Mouse (Mus musculus): ENCODE measurements around the gene Psen2. TPM values are rescaled to one million over a fixed set of nuclear protein-coding genes. Genes with fewer than 3 reads are reported as not detected.

The Psen2 gene
- polyA plus RNA-seq, 1 experiment from 2014 or later, result 4.4 TPM

- peak; percentile 61; the same call in 1 of the 2 replicates for ATAC-seq (ENCODE audit: low FRiP score)
These were observed 20.9 kb upstream of the Psen2 start for GRCm38 (mm10) chr1:180283813-180284768.

DNA sequence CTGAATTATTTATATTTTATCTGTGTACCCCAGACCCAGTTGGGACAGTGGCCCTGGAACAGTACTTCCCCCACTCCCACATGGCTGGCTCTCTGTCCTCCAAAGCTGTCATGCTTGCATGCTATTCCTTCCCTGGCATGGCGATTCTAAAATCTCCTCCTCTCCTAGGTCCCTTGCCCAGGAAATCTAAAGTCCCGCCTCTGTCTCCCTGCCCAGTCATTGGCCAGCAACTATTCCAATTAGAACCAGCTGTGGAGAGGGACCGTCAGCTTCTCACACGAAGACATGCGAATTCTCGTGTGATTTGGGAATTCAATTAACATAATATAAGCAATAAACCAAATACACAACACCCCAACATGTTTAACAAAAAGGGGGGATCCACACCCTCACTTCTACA, 19.3 kb upstream of the Psen2 start:
- H3K9me3 ChIP-seq (ENCODE audit: control insufficient read depth, low read length), result no peaks in the 10 kb centered on the region
- no peak for DNase-seq (ENCODE audit: low spot score)

More at GRCm38 (mm10) chr1:180283813-180284768, 20.9 kb upstream of the Psen2 start:
- no peak overlapping the region for H3K27ac ChIP-seq (ENCODE audit: low read depth, low read length)
- peaks cover 5% of the 10 kb centered on the region; the same call in 1 of the 2 replicates for H3K4me1 ChIP-seq (replicated peaks; ENCODE audit: control insufficient read depth, insufficient read depth, low read length)
- DNase-seq (ENCODE audit: low spot score), result peak; percentile 59
- 19% methylated on average over 16 of the region's 16 CpGs for WGBS
- H3K36me3 ChIP-seq (ENCODE audit: control insufficient read depth, insufficient read depth, low read length), result no peaks in the 10 kb centered on the region
- no peak overlapping the region for H3K4me3 ChIP-seq (ENCODE audit: low read depth, low read length)
- no peak overlapping the region for H3K9ac ChIP-seq (ENCODE audit: low read depth, low read length)
- no peaks in the 10 kb centered on the region for H3K9me3 ChIP-seq (ENCODE audit: control insufficient read depth, low read length)
- H3K27me3 ChIP-seq (ENCODE audit: control insufficient read depth, insufficient read depth, low read length), result no peaks in the 10 kb centered on the region
- no peak overlapping the region; the same call in 1 of the 2 replicates for H3K4me2 ChIP-seq (replicated peaks; ENCODE audit: low read depth, low read length)

DNA sequence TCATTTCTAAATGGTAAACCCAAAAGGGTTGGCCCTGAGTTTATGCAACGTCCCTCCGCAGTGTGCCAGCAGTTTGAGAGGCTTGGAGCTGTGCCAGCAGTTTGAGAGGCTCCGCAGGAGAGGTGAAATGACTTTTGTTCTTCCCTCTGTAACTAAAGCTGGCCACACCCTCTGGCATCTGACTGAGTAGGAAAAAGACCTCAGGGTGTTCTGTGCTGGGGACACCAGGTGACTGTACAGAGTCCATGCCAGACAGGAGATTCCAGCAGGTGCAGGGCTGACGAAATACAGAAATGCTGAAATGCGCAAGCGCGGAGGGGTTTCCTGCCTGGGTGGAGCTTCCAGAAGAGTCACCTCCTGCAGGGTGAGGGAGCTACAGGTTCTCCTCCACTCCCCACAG, 16.4 kb upstream of the Psen2 start:
- Histone ChIP-seq H3K9ac (ENCODE audit: low read depth, low read length) (no peak overlapping the region), H3K27me3 (ENCODE audit: control insufficient read depth, insufficient read depth, low read length) (no peaks in the 10 kb centered on the region), H3K4me2 (replicated peaks; ENCODE audit: low read depth, low read length) (no peak overlapping the region), H3K36me3 (ENCODE audit: control insufficient read depth, insufficient read depth, low read length) (no peaks in the 10 kb centered on the region), H3K27ac (ENCODE audit: low read depth, low read length) (no peak overlapping the region), H3K4me1 (replicated peaks; ENCODE audit: control insufficient read depth, insufficient read depth, low read length) (peaks cover 5% of the 10 kb centered on the region; the same call in 1 of the 2 replicates), H3K9me3 (ENCODE audit: control insufficient read depth, low read length) (no peaks in the 10 kb centered on the region), H3K4me3 (ENCODE audit: low read depth, low read length) (no peak overlapping the region)
- DNase-seq (ENCODE audit: low spot score), result no peak
- WGBS, result 56% methylated on average over 7 of the region's 7 CpGs
- no peak for ATAC-seq (ENCODE audit: low FRiP score)

More for the DNA sequence above, 19.3 kb upstream of the Psen2 start:
- Histone ChIP-seq H3K36me3 (ENCODE audit: control insufficient read depth, insufficient read depth, low read length) (no peaks in the 10 kb centered on the region), H3K27me3 (ENCODE audit: control insufficient read depth, insufficient read depth, low read length) (no peaks in the 10 kb centered on the region), H3K4me1 (replicated peaks; ENCODE audit: control insufficient read depth, insufficient read depth, low read length) (peaks cover 5% of the 10 kb centered on the region; the same call in 1 of the 2 replicates), H3K4me2 (replicated peaks; ENCODE audit: low read depth, low read length) (no peak overlapping the region), H3K27ac (ENCODE audit: low read depth, low read length) (no peak overlapping the region), H3K9ac (ENCODE audit: low read depth, low read length) (no peak overlapping the region), H3K4me3 (ENCODE audit: low read depth, low read length) (no peak overlapping the region)
- no peak for ATAC-seq (ENCODE audit: low FRiP score)
- WGBS, result 61% methylated on average over 6 of the region's 6 CpGs

- no peak overlapping the region for H3K4me2 ChIP-seq (replicated peaks; ENCODE audit: low read depth, low read length)
- ATAC-seq (ENCODE audit: low FRiP score), result no peak
- H3K27me3 ChIP-seq (ENCODE audit: control insufficient read depth, insufficient read depth, low read length), result no peaks in the 10 kb centered on the region
- 68% methylated on average over 9 of the region's 9 CpGs for WGBS
- no peaks in the 10 kb centered on the region for H3K36me3 ChIP-seq (ENCODE audit: control insufficient read depth, insufficient read depth, low read length)
- H3K27ac ChIP-seq (ENCODE audit: low read depth, low read length), result no peak overlapping the region
- no peak overlapping the region for H3K4me3 ChIP-seq (ENCODE audit: low read depth, low read length)
- H3K4me1 ChIP-seq (replicated peaks; ENCODE audit: control insufficient read depth, insufficient read depth, low read length), result no peaks in the 10 kb centered on the region
- no peaks in the 10 kb centered on the region for H3K9me3 ChIP-seq (ENCODE audit: control insufficient read depth, low read length)
- H3K9ac ChIP-seq (ENCODE audit: low read depth, low read length), result no peak overlapping the region
- DNase-seq (ENCODE audit: low spot score), result no peak
These were observed 14.3 kb upstream of the Psen2 start for GRCm38 (mm10) chr1:180277563-180277962.

DNA sequence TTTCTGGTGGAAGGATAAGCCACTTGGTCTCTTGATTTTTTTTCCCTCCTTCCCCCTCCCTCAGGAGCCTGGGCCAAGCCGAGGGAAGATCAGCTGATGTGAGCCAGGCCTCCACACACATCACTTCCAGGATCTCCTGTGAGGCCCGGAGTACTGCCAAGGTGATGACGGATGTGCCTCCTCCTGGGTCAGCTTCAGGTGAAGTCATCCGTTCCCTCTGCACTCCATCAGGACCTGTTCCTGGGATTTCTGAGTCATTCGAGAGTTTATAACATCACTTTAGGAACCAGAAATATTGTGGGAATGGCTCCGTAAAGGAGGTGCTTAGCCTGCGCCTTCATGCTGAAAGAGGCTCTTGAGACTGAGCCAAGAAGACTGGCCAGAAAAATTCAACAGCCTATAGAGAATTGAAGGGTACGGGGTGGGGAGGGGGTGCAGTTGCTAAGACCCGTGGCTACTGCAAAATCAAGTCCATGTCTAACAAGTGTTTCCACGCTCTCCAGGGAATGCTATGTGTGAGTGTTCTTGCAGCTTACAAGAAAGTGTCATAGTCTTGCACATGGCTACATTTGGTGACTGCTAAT, 11.6 kb upstream of the Psen2 start:
- DNase-seq (ENCODE audit: low spot score) (no peak), ATAC-seq (ENCODE audit: low FRiP score) (no peak)
- Histone ChIP-seq H3K4me3 (ENCODE audit: low read depth, low read length) (no peak overlapping the region), H3K4me2 (replicated peaks; ENCODE audit: low read depth, low read length) (no peak overlapping the region), H3K36me3 (ENCODE audit: control insufficient read depth, insufficient read depth, low read length) (no peaks in the 10 kb centered on the region), H3K27me3 (ENCODE audit: control insufficient read depth, insufficient read depth, low read length) (no peaks in the 10 kb centered on the region), H3K4me1 (replicated peaks; ENCODE audit: control insufficient read depth, insufficient read depth, low read length) (no peaks in the 10 kb centered on the region), H3K9ac (ENCODE audit: low read depth, low read length) (no peak overlapping the region), H3K27ac (ENCODE audit: low read depth, low read length) (no peak overlapping the region), H3K9me3 (ENCODE audit: control insufficient read depth, low read length) (no peaks in the 10 kb centered on the region)
- WGBS, result 87% methylated on average over 10 of the region's 10 CpGs

DNA sequence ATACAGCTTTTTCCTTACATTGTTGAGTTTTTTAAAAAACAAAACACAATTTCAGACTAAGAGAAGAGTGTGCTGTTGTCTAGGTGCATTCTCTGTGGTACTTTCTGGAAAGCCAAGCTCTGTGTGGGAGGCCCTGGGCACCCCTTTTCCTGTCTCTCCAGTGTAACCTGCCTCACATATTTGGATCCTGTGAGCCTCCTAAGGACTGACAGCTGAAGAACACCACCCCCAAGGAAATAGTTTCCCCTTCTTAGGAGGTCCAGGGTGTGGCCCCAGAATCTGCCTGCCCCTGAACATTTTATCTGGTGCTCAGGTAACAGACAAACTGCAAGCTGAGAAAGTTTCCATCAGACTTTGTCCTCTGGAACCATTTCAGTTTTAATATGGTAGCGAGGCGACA, 5.8 kb upstream of the Psen2 start:
- 91% methylated on average over 2 of the region's 2 CpGs for WGBS
- H3K9me3 ChIP-seq (ENCODE audit: control insufficient read depth, low read length), result no peaks in the 10 kb centered on the region
- H3K27me3 ChIP-seq (ENCODE audit: control insufficient read depth, insufficient read depth, low read length), result no peaks in the 10 kb centered on the region
- no peak overlapping the region for H3K9ac ChIP-seq (ENCODE audit: low read depth, low read length)
- H3K4me2 ChIP-seq (replicated peaks; ENCODE audit: low read depth, low read length), result no peak overlapping the region
- H3K36me3 ChIP-seq (ENCODE audit: control insufficient read depth, insufficient read depth, low read length), result no peaks in the 10 kb centered on the region
- DNase-seq (ENCODE audit: low spot score) (no peak), ATAC-seq (ENCODE audit: low FRiP score) (no peak)
- no peak overlapping the region for H3K27ac ChIP-seq (ENCODE audit: low read depth, low read length)
- no peaks in the 10 kb centered on the region for H3K4me1 ChIP-seq (replicated peaks; ENCODE audit: control insufficient read depth, insufficient read depth, low read length)
- H3K4me3 ChIP-seq (ENCODE audit: low read depth, low read length), result no peak overlapping the region

DNA sequence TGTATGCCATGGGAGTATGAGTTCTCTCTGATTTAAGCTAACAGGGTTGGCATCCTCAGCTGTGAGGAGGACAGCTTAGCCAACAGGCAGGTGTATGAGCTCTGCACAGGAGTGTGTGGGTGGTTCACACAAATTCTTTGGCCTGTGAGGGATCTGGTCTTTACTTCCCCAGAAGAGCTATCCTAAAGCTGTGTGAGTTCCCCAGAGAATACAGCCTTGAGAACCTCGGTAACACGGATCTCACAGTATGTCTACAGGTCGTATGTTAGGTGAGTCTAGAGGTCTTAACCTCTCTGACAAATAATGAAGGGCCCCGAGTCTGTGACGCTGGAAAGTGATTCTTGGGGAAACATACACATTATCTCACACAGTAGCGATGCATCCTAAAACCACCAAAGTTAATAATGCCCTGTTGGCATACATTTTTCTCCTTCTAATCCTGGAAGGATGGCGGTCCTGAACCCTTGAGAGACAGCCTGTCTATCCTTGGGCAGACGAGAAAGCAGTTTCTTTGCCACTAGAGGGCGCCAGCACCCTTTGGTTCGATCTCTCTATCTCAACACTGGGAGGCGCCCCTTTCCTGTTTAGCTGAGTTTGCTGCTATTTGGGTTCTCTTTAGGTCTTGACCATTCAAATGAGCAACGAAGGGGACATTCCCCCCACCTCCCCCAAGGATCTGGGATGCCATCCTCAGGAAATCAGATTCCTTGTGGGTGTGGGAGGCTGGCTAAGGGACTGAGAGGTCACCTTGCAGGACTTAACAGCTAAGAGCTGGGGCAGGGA, 5.2 kb upstream of the Psen2 start:
- Histone ChIP-seq H3K27me3 (ENCODE audit: control insufficient read depth, insufficient read depth, low read length) (no peaks in the 10 kb centered on the region), H3K4me2 (replicated peaks; ENCODE audit: low read depth, low read length) (no peak overlapping the region), H3K4me1 (replicated peaks; ENCODE audit: control insufficient read depth, insufficient read depth, low read length) (no peaks in the 10 kb centered on the region), H3K36me3 (ENCODE audit: control insufficient read depth, insufficient read depth, low read length) (no peaks in the 10 kb centered on the region), H3K9ac (ENCODE audit: low read depth, low read length) (no peak overlapping the region), H3K4me3 (ENCODE audit: low read depth, low read length) (no peak overlapping the region), H3K9me3 (ENCODE audit: control insufficient read depth, low read length) (no peaks in the 10 kb centered on the region), H3K27ac (ENCODE audit: low read depth, low read length) (no peak overlapping the region)
- WGBS, result 22% methylated on average over 12 of the region's 12 CpGs
- DNase-seq (ENCODE audit: low spot score) (peak; percentile 94), ATAC-seq (ENCODE audit: low FRiP score) (peak; percentile 63)

DNA sequence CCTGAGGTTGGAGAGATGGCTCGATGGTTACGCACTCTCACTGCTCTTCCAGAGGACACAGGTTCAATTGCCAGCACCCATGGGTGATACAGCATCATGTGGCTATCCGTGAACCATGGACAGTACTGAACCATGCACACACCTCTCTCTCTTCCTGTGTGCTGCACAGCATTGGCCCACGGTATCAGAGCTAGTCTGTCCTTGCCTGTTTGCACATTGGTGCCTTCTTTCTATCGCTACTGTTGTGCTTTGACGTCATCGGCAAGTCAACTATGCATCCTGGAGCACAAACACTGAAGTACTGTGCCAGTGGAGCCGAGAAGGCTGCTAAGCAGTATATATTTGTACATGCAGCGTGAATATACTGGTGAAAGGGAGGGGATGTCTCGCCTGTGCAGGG, 3.9 kb upstream of the Psen2 start:
- no peak for ATAC-seq (ENCODE audit: low FRiP score)
- no peaks in the 10 kb centered on the region for H3K27me3 ChIP-seq (ENCODE audit: control insufficient read depth, insufficient read depth, low read length)
- DNase-seq (ENCODE audit: low spot score), result no peak

More for the DNA sequence above, 3.9 kb upstream of the Psen2 start:
- WGBS, result 82% methylated on average over 10 of the region's 10 CpGs
- H3K4me1 ChIP-seq (replicated peaks; ENCODE audit: control insufficient read depth, insufficient read depth, low read length), result no peaks in the 10 kb centered on the region
- H3K9me3 ChIP-seq (ENCODE audit: control insufficient read depth, low read length), result no peaks in the 10 kb centered on the region
- no peak overlapping the region for H3K27ac ChIP-seq (ENCODE audit: low read depth, low read length)
- H3K36me3 ChIP-seq (ENCODE audit: control insufficient read depth, insufficient read depth, low read length), result no peaks in the 10 kb centered on the region
- H3K9ac ChIP-seq (ENCODE audit: low read depth, low read length), result no peak overlapping the region
- H3K4me2 ChIP-seq (replicated peaks; ENCODE audit: low read depth, low read length), result no peak overlapping the region
- no peak overlapping the region for H3K4me3 ChIP-seq (ENCODE audit: low read depth, low read length)
